Mouse (Mus musculus) kidney, postnatal 14 days (tissue): Measurements from ENCODE around the gene Snx27.
A peak's percentile ranks its signal among the peaks of the same experiment; 100 is the strongest.

Source experiments
- DNase-seq: peaks from one replicate; pipeline ENCODE4 v3.0.0; 2022; ENCODE audit warnings: mixed read lengths

The Snx27 gene

GRCm38 (mm10) chr3:94473567-94474232 lies 108.8 kb downstream of the Snx27 start:
- DNase-seq: no peak

GRCm38 (mm10) chr3:94473115-94473505 lies 109.4 kb downstream of the Snx27 start:
- DNase-seq: no peak

GRCm38 (mm10) chr3:94472447-94473114 lies 109.9 kb downstream of the Snx27 start:
- DNase-seq: peak; percentile 46

GRCm38 (mm10) chr3:94468931-94469330 lies 113.6 kb downstream of the Snx27 start:
- no peak for DNase-seq

GRCm38 (mm10) chr3:94465632-94466430 lies 116.7 kb downstream of the Snx27 start:
- DNase-seq: no peak

GRCm38 (mm10) chr3:94463926-94464578 lies 118.5 kb downstream of the Snx27 start:
- DNase-seq: no peak

GRCm38 (mm10) chr3:94459834-94460233 lies 122.7 kb downstream of the Snx27 start:
- DNase-seq: no peak

- no peak for DNase-seq
Measured at GRCm38 (mm10) chr3:94457055-94457454, 125.5 kb downstream of the Snx27 start.

- DNase-seq: peak; percentile 89
Measured at GRCm38 (mm10) chr3:94456529-94457000, 126.0 kb downstream of the Snx27 start.

GRCm38 (mm10) chr3:94449377-94449776 lies 133.1 kb downstream of the Snx27 start:
- DNase-seq: no peak
